Comparison of ENCODE assay signal across 8 mouse cellular contexts in the genomic region with DNA sequence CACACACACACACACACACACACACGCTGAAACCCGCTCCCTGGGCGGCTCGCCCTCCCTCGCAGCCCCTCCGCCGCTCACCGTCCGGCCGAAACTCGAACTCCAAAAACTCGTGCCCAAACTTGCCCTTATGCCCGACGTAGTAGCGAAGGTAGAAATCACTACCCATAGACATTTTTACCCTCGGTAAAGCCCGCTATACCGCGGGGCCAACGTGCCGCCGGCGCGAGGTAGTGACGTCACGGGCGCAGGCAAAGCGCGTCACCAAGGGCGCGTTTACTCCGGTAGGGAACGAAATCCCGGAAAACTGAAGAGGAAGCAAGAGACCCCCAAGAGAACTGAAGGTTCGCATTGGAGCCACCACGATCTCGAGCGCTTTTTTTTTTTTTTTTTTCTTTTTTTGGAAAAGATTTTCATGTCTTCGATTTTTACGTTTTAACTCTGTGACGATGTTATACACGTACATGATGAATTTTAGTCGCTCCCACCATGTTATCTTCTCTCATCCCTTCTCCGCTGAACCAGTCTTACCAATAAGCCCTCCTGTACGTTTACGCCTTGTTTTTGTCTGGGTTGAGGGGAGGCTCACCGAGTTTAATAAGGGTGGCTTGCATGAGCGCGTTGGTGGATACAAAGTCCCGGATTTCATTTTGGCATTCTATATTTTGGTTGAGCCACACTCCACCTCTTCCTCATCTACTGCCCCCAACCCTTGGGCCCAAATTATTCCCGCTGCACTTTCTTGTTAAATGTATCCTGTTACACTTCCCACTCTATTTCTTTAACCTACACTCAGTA. TPM values are rescaled to one million over a fixed set of nuclear protein-coding genes. Genes with fewer than 3 reads are reported as not detected.
A peak's percentile ranks its signal among the peaks of the same experiment; 100 is the strongest.
DNase-seq lines count a peak whose midpoint lies in the region; ATAC-seq and TF ChIP-seq lines count a peak whose summit lies in the region.

A gene (minus strand): TSS at position 254 of the 798 bp plus-strand sequence.

- H3K4me1 ChIP-seq in forebrain, embryonic 15.5 days: peaks cover 15% of the 10 kb centered on the region
- peaks cover 15% of the 10 kb centered on the region for H3K4me1 ChIP-seq in liver, postnatal 0 days (ENCODE audit: insufficient read depth)
- H3K4me1 ChIP-seq in neural tube, embryonic 13.5 days (replicated peaks): peaks cover 12% of the 10 kb centered on the region

- WGBS in forebrain, embryonic 15.5 days: 1% methylated on average over 49 of the region's 51 CpGs
- WGBS in liver, postnatal 0 days (ENCODE audit: insufficient replicate concordance): 3% methylated on average over 51 of the region's 51 CpGs
- 2% methylated on average over 48 of the region's 51 CpGs for WGBS in neural tube, embryonic 13.5 days

- peak within 1 kb of the TSS; percentile 52 for H3K4me3 ChIP-seq in forebrain, embryonic 15.5 days
- peak within 1 kb of the TSS; percentile 79 for H3K4me3 ChIP-seq in liver, postnatal 0 days (ENCODE audit: low read depth, low read length)
- peak within 1 kb of the TSS; percentile 68 for H3K4me3 ChIP-seq in neural tube, embryonic 13.5 days

- peak within 1 kb of the TSS; percentile 51 for H3K4me2 ChIP-seq in forebrain, embryonic 15.5 days (replicated peaks)
- H3K4me2 ChIP-seq in liver, postnatal 0 days (ENCODE audit: low read depth, low read length): peak within 1 kb of the TSS; percentile 81
- H3K4me2 ChIP-seq in neural tube, embryonic 13.5 days: peak within 1 kb of the TSS; percentile 72

- TF ChIP-seq EP300 in liver, postnatal 0 days (IDR thresholded peaks at IDR 0.05; ENCODE audit: low read depth): peak; percentile 42; the same call in 1 of the 2 replicates

- ATAC-seq in forebrain, embryonic 15.5 days (replicated peaks): peak; percentile 91
- peak; percentile 91 for ATAC-seq in liver, postnatal 0 days
- ATAC-seq in neural tube, embryonic 13.5 days (ENCODE audit: low read depth): peak; percentile 94

- peak within 1 kb of the TSS; percentile 44 for H3K9ac ChIP-seq in forebrain, embryonic 15.5 days (replicated peaks)
- peak within 1 kb of the TSS; percentile 74 for H3K9ac ChIP-seq in liver, postnatal 0 days (replicated peaks)
- H3K9ac ChIP-seq in neural tube, embryonic 13.5 days: peak within 1 kb of the TSS; percentile 81

- DNase-seq in ES-CJ7 (ENCODE audit: low read depth, low spot score): peak; percentile 76
- DNase-seq in cerebellum, adult 11-12 months: peak; percentile 78
- peak; percentile 55 for DNase-seq in heart, postnatal 25 days (ENCODE audit: low spot score)
- DNase-seq in layer of hippocampus, adult 11-12 months (ENCODE audit: low spot score): peak; percentile 81
- peak; percentile 89 for DNase-seq in liver, postnatal 0 days
- peak; percentile 58 for DNase-seq in telencephalon, adult 2 months (ENCODE audit: low read depth, low spot score)

- no peaks in the 10 kb centered on the region for H3K36me3 ChIP-seq in forebrain, embryonic 15.5 days
- H3K36me3 ChIP-seq in liver, postnatal 0 days (replicated peaks; ENCODE audit: insufficient read depth, low read length): no peaks in the 10 kb centered on the region
- H3K36me3 ChIP-seq in neural tube, embryonic 13.5 days: peaks cover 2% of the 10 kb centered on the region

- intact Hi-C loops in heart, postnatal 25 days (cut with DNase I): loop anchor here (5.0 to 10.0 kb wide), 2 partner anchors 94 to 1812 kb away; a partner anchor contains a TSS

- H3K27ac ChIP-seq in forebrain, embryonic 15.5 days (replicated peaks): peak within 1 kb of the TSS; percentile 81
- H3K27ac ChIP-seq in liver, postnatal 0 days (ENCODE audit: low read depth): peak within 1 kb of the TSS; percentile 61
- H3K27ac ChIP-seq in neural tube, embryonic 13.5 days (replicated peaks): peak within 1 kb of the TSS; percentile 68; the same call in 1 of the 2 replicates

- H3K9me3 ChIP-seq in forebrain, embryonic 15.5 days: no peaks in the 10 kb centered on the region
- H3K9me3 ChIP-seq in liver, postnatal 0 days (ENCODE audit: low read length): no peaks in the 10 kb centered on the region
- no peaks in the 10 kb centered on the region for H3K9me3 ChIP-seq in neural tube, embryonic 13.5 days

- no peak for TF ChIP-seq CTCF in liver, postnatal 0 days (IDR thresholded peaks at IDR 0.05; ENCODE audit: low read depth)

- no peaks in the 10 kb centered on the region for H3K27me3 ChIP-seq in forebrain, embryonic 15.5 days
- no peaks in the 10 kb centered on the region for H3K27me3 ChIP-seq in liver, postnatal 0 days (ENCODE audit: insufficient read depth, low read length)
- H3K27me3 ChIP-seq in neural tube, embryonic 13.5 days: no peaks in the 10 kb centered on the region; the same call in 1 of the 2 replicates

RNA-seq across cellular contexts. Expression of the gene that starts here (rescaled TPM):
- 47.6 and 55.0 TPM in 2 replicates for polyA plus RNA-seq in forebrain, embryonic 15.5 days (2015; fragmentation: Nextera tagmentation; extraction: Ambion mirVana)
- total RNA-seq in heart, postnatal 25 days (2021): 1 to 10 TPM; 7.4 to 7.7 TPM
- polyA plus RNA-seq in liver, postnatal 0 days (2015; fragmentation: Nextera tagmentation; extraction: Ambion mirVana): 22.8 and 24.7 TPM in 2 replicates
- 46.0 and 51.4 TPM in 2 replicates for polyA plus RNA-seq in neural tube, embryonic 13.5 days (2015; fragmentation: Nextera tagmentation; extraction: Ambion mirVana)

Comparison
In these comparisons a context has a peak if more than half of its experiments do, and no peak if none do; other contexts are left out.
1. Peak in every context shown above with its lines: DNase-seq, ATAC-seq, H3K4me3 ChIP-seq and H3K27ac ChIP-seq.